Mouse (Mus musculus) MEL (cell line): ENCODE results near the gene Pcnx2.

Experiments
- MYC ChIP-seq: IDR thresholded peaks from 2 replicates; pipeline ENCODE4 v1.6.1; 2011; ENCODE audit warnings: low read depth, mild to moderate bottlenecking, low read length, improper control_type of control experiment, moderate library complexity
- POLR2AphosphoS5 ChIP-seq: IDR thresholded peaks from 2 replicates; pipeline ENCODE4 v1.6.1; 2012; ENCODE audit warnings: low read depth, borderline replicate concordance, mild to moderate bottlenecking, inconsistent platforms, low read length, moderate library complexity, mixed read lengths
- ZC3H11A ChIP-seq: IDR thresholded peaks from 2 replicates; pipeline ENCODE4 v1.6.1; 2012; ENCODE audit warnings: low read depth, mild to moderate bottlenecking, inconsistent platforms, low read length, improper control_type of control experiment

GRCm38 (mm10) chr8:125869739-125870138, 28.4 kb downstream of the Pcnx2 start:
- TF ChIP-seq MYC, result no peak
- TF ChIP-seq ZC3H11A, result no peak
- TF ChIP-seq POLR2AphosphoS5, result no peak
